Mouse (Mus musculus): ENCODE data around the gene Rorc.

Rorc gene

DNA sequence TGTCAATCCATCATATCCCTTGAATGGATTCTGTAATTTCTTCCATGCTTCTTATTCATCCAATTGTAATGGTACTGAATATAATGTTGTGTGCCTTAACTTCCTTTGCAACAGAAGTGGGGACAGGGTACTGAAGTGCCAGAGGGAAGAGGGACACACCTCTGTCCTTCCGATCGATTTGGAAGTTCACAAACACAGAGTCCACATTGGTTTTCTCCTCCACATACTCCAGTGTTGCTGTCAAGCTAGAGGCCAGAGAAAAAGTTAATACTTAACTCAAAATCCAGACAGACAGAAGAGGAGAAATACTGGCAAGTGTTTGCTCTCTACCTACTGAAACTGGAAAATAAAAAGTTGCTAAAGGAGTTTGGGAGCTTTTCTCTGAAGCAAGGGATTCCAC lies 61.7 kb downstream of the Rorc start:
- no peak for DNase-seq

GRCm38 (mm10) chr3:94436420-94436819 lies 63.8 kb downstream of the Rorc start:
- no peak for DNase-seq

DNA sequence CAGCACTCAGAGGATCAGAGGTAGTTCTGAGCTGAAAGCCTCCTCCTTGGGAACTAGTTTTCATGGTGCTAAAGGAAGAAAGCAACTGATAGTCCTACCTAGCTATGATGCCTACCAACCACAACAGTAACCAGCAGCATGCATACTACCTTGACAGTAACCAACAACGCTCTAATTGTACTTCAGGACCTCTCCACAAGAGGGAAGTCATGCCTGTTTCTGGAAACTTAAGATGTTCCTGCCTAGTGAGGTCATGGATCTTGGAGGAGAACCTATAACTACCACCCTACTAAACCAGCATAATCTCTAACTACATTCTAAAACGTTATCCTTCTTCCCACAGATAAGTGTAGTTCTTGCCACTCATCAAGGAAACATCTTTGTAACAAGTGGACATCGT lies 68.6 kb downstream of the Rorc start:
- DNase-seq, result no peak

GRCm38 (mm10) chr3:94442951-94443596 lies 70.5 kb downstream of the Rorc start, which contains the start of gene Mrpl9:
Gene Mrpl9, plus strand, starts transcription at chr3:94443318.
- peak; percentile 98 for DNase-seq

DNA sequence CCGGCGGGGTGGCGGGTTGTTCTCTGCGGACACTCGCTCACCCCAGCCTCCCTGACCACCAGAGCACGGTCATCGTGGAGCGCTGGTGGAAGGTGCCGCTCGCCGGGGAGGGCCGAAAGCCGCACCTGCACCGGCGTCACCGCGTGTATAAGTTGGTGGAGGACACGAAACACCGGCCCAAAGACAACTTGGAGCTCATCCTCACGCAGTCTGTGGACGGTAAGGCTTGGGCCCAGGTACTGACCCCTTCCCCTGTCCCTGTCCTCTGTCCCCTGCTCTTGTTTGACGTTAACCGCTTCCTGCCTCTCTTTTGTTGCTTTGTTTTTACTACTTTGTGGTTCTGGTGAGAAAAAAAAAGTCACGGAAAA lies 71.0 kb downstream of the Rorc start, which contains the start of gene Oaz3:
Oaz3 (minus strand) TSS at position 319 of the 368 bp plus-strand sequence.
- DNase-seq, result no peak
